Mouse (Mus musculus) liver, embryonic 15.5 days (tissue): ENCODE results near the gene Milr1. TPM values are rescaled to one million over a fixed set of nuclear protein-coding genes. Genes with fewer than 3 reads are reported as not detected.

Experiments used
- ATAC-seq: fragments of 200-750 bp; cut with Nextera tagmentation; 2 replicates; pipeline ENCODE4 v1.8.0; 2017; ENCODE audit warnings: moderate number of reproducible peaks, mild to moderate bottlenecking, moderate library complexity; ENCODE audit not compliant: insufficient read depth
- H3K27ac ChIP-seq: fragments of 300-500 bp; sonication (generic); replicated peaks from 2 replicates; pipeline ENCODE4 v1.5.1; 2015; ENCODE audit warnings: mild to moderate bottlenecking, inconsistent platforms
- H3K27me3 ChIP-seq: fragments of 300-500 bp; sonication (generic); 2 replicates; pipeline ENCODE4 v1.6.1; 2015; ENCODE audit warnings: mild to moderate bottlenecking, inconsistent platforms
- H3K36me3 ChIP-seq: fragments of 300-500 bp; sonication (generic); replicated peaks from 2 replicates; pipeline ENCODE4 v1.6.1; 2015; ENCODE audit warnings: moderate library complexity, mild to moderate bottlenecking, inconsistent platforms
- H3K4me1 ChIP-seq: fragments of 300-500 bp; sonication (generic); replicated peaks from 2 replicates; pipeline ENCODE4 v1.6.1; 2015; ENCODE audit warnings: inconsistent platforms
- H3K4me2 ChIP-seq: fragments of 300-500 bp; sonication (generic); 2 replicates; pipeline ENCODE4 v1.6.1; 2015; ENCODE audit warnings: moderate library complexity, mild to moderate bottlenecking, inconsistent platforms
- H3K4me3 ChIP-seq: fragments of 300-500 bp; sonication (generic); replicated peaks from 2 replicates; pipeline ENCODE4 v1.5.1; 2015; ENCODE audit warnings: mild to moderate bottlenecking, inconsistent platforms
- H3K9ac ChIP-seq: fragments of 300-500 bp; sonication (generic); 2 replicates; pipeline ENCODE4 v1.6.1; 2015; ENCODE audit warnings: moderate library complexity, mild to moderate bottlenecking, inconsistent platforms
- H3K9me3 ChIP-seq: fragments of 300-500 bp; sonication (generic); replicated peaks from 2 replicates; pipeline ENCODE4 v1.6.1; 2016; ENCODE audit warnings: inconsistent platforms
- WGBS: fragments of 180-500 bp; shearing (Covaris S2); methylation state at CpG from one replicate; pipeline ENCODE4 v1.1.7; 2015; ENCODE audit warnings: mixed read lengths; ENCODE audit not compliant: insufficient replicate concordance; 5-methylcytosine and 5-hydroxymethylcytosine counted together
- microRNA-seq: library from miRNA; unstranded; fragments of <30 nt; microRNA quantifications from one replicate; pipeline ENCODE4, GENCODE M21; 2016
- polyA plus RNA-seq: library from polyadenylated mRNA; unstranded; fragments of >200 nt; fragmentation: Nextera tagmentation; extraction: Ambion mirVana; gene quantifications from 2 replicates; pipeline ENCODE4 v1.2.1, GENCODE M21; 2015

Gene Milr1
- polyA plus RNA-seq, 1 experiment from 2014 or later, result 3.2 TPM

- no peak overlapping the region for H3K4me3 ChIP-seq
- H3K36me3 ChIP-seq, result peaks cover 95% of the 10 kb centered on the region
- ATAC-seq, result no peak
- H3K27me3 ChIP-seq, result no peaks in the 10 kb centered on the region
- H3K4me1 ChIP-seq, result peaks cover 10% of the 10 kb centered on the region; the same call in 1 of the 2 replicates
- WGBS, result 75% methylated on average over 14 of the region's 14 CpGs
- H3K9ac ChIP-seq, result no peak overlapping the region
- no peak overlapping the region for H3K4me2 ChIP-seq
- H3K27ac ChIP-seq, result no peak overlapping the region
- no peaks in the 10 kb centered on the region for H3K9me3 ChIP-seq
Measured at GRCm38 (mm10) chr11:106814601-106815320, 63.7 kb downstream of the Milr1 start.

- Histone ChIP-seq H3K9ac (no peak overlapping the region), H3K4me2 (no peak overlapping the region), H3K27me3 (no peaks in the 10 kb centered on the region), H3K4me1 (peaks cover 10% of the 10 kb centered on the region; the same call in 1 of the 2 replicates), H3K4me3 (no peak overlapping the region), H3K36me3 (peaks cover 94% of the 10 kb centered on the region), H3K9me3 (no peaks in the 10 kb centered on the region), H3K27ac (no peak overlapping the region)
- ATAC-seq, result no peak
- WGBS, result 78% methylated on average over 2 of the region's 2 CpGs
Measured at GRCm38 (mm10) chr11:106815331-106815730, 64.3 kb downstream of the Milr1 start.

- peaks cover 95% of the 10 kb centered on the region for H3K36me3 ChIP-seq
- H3K4me3 ChIP-seq, result no peak overlapping the region
- H3K9me3 ChIP-seq, result no peaks in the 10 kb centered on the region
- ATAC-seq, result no peak
- H3K9ac ChIP-seq, result no peak overlapping the region
- no peaks in the 10 kb centered on the region for H3K27me3 ChIP-seq
- H3K4me1 ChIP-seq, result peaks cover 10% of the 10 kb centered on the region; the same call in 1 of the 2 replicates
- no peak overlapping the region for H3K27ac ChIP-seq
- no peak overlapping the region for H3K4me2 ChIP-seq
- WGBS, result 70% methylated on average over 2 of the region's 2 CpGs
Measured at GRCm38 (mm10) chr11:106815761-106816160, 64.7 kb downstream of the Milr1 start.

GRCm38 (mm10) chr11:106816316-106816715 lies 65.3 kb downstream of the Milr1 start:
- H3K4me2 ChIP-seq, result no peak overlapping the region
- H3K27me3 ChIP-seq, result no peaks in the 10 kb centered on the region
- H3K36me3 ChIP-seq, result peaks cover 95% of the 10 kb centered on the region
- WGBS, result 82% methylated on average over 7 of the region's 7 CpGs
- H3K9ac ChIP-seq, result no peak overlapping the region
- no peak overlapping the region for H3K4me3 ChIP-seq
- no peaks in the 10 kb centered on the region for H3K9me3 ChIP-seq
- H3K27ac ChIP-seq, result no peak overlapping the region
- peaks cover 13% of the 10 kb centered on the region; the same call in 1 of the 2 replicates for H3K4me1 ChIP-seq
- ATAC-seq, result no peak

GRCm38 (mm10) chr11:106817156-106817555 lies 66.1 kb downstream of the Milr1 start:
- no peak for ATAC-seq
- H3K27ac ChIP-seq, result no peak overlapping the region

GRCm38 (mm10) chr11:106817808-106818207 lies 66.8 kb downstream of the Milr1 start:
- Histone ChIP-seq H3K4me2 (no peak overlapping the region), H3K9ac (no peak overlapping the region), H3K27me3 (no peaks in the 10 kb centered on the region), H3K27ac (no peak overlapping the region), H3K9me3 (no peaks in the 10 kb centered on the region), H3K4me1 (peaks cover 5% of the 10 kb centered on the region; the same call in 1 of the 2 replicates), H3K4me3 (no peak overlapping the region), H3K36me3 (peaks cover 91% of the 10 kb centered on the region)
- no peak for ATAC-seq
- 84% methylated on average over 6 of the region's 6 CpGs for WGBS

More at GRCm38 (mm10) chr11:106817156-106817555, 66.1 kb downstream of the Milr1 start:
- Histone ChIP-seq H3K4me3 (no peak overlapping the region), H3K9ac (no peak overlapping the region), H3K9me3 (no peaks in the 10 kb centered on the region), H3K4me2 (no peak overlapping the region), H3K36me3 (peaks cover 91% of the 10 kb centered on the region), H3K4me1 (peaks cover 8% of the 10 kb centered on the region; the same call in 1 of the 2 replicates), H3K27me3 (no peaks in the 10 kb centered on the region)
- WGBS, result 74% methylated on average over 3 of the region's 3 CpGs

- no peak overlapping the region for H3K9ac ChIP-seq
- no peak overlapping the region for H3K4me2 ChIP-seq
- H3K36me3 ChIP-seq, result peaks cover 88% of the 10 kb centered on the region
- H3K27me3 ChIP-seq, result no peaks in the 10 kb centered on the region
- H3K27ac ChIP-seq, result no peak overlapping the region
- H3K9me3 ChIP-seq, result no peaks in the 10 kb centered on the region
- WGBS, result 81% methylated on average over 9 of the region's 9 CpGs
- H3K4me3 ChIP-seq, result no peak overlapping the region
- H3K4me1 ChIP-seq, result peaks cover 5% of the 10 kb centered on the region; the same call in 1 of the 2 replicates
- ATAC-seq, result no peak
Measured at GRCm38 (mm10) chr11:106818341-106818740, 67.3 kb downstream of the Milr1 start.

Small RNAs within 50 kb of the gene (microRNA-seq; reads per million reads assigned to microRNA genes)
- gene Gm25994, result not detected
- gene Mir3064, result 12.4 reads per million, percentile 29 among the genes with 10 or more reads in this experiment

Other genes starting within 250 kb of the Milr1 start
- 9.2 and 10.2 TPM in 2 replicates for gene Tex2, start 137.8 kb upstream of the Milr1 start, polyA plus RNA-seq
- 7.0 and 7.8 TPM in 2 replicates for gene Pecam1, start 598 bp upstream of the Milr1 start, polyA plus RNA-seq
- gene Polg2, start 28.3 kb downstream of the Milr1 start, polyA plus RNA-seq, result 3.8 and 4.7 TPM in 2 replicates
- 114 and 115 TPM in 2 replicates for gene Ddx5, start 38.0 kb downstream of the Milr1 start, polyA plus RNA-seq
- gene Cep95, start 38.0 kb downstream of the Milr1 start, polyA plus RNA-seq, result 7.8 and 9.1 TPM in 2 replicates
- gene Smurf2, start 169.5 kb downstream of the Milr1 start, polyA plus RNA-seq, result 2.7 and 3.2 TPM in 2 replicates
- gene Kpna2, start 248.3 kb downstream of the Milr1 start, polyA plus RNA-seq, result 246 and 250 TPM in 2 replicates